Mouse (Mus musculus) neural tube, embryonic 11.5 days (tissue): ENCODE measurements at regions not wholly inside any gene's neighbourhood (a gene's known extent, or its start where the extent isn't known, plus 50 kb on each side); places are given as distances from the start of the nearest gene placed in this dataset.

ENCODE experiments used
- ATAC-seq: fragments of 200-750 bp; cut with Nextera tagmentation; 2 replicates; pipeline ENCODE4 v1.8.0; 2017; ENCODE audit warnings: moderate number of reproducible peaks, mild to moderate bottlenecking, moderate TSS enrichment, moderate library complexity; ENCODE audit not compliant: insufficient read depth, low FRiP score, low TSS enrichment
- DNase-seq: peaks from one replicate; pipeline ENCODE4 v3.0.0-alpha.2; 2015; ENCODE audit warnings: low spot score
- H3K27ac ChIP-seq: fragments of 300-500 bp; sonication (generic); 2 replicates; pipeline ENCODE4 v1.5.1; 2014; ENCODE audit warnings: low read depth, mild to moderate bottlenecking, low read length
- H3K27me3 ChIP-seq: fragments of 300-500 bp; sonication (generic); 2 replicates; pipeline ENCODE4 v1.6.1; 2014; ENCODE audit warnings: mild to moderate bottlenecking, low read length, mixed read lengths; ENCODE audit not compliant: control insufficient read depth, insufficient read depth
- H3K36me3 ChIP-seq: fragments of 300-500 bp; sonication (generic); 2 replicates; pipeline ENCODE4 v1.6.1; 2014; ENCODE audit warnings: mild to moderate bottlenecking, low read length, moderate library complexity, mixed read lengths; ENCODE audit not compliant: control insufficient read depth, insufficient read depth
- H3K4me1 ChIP-seq: fragments of 300-500 bp; sonication (generic); 2 replicates; pipeline ENCODE4 v1.6.1; 2014; ENCODE audit warnings: low read length, mixed read lengths; ENCODE audit not compliant: control insufficient read depth, insufficient read depth
- H3K4me2 ChIP-seq: fragments of 300-500 bp; sonication (generic); 2 replicates; pipeline ENCODE4 v1.6.1; 2014; ENCODE audit warnings: low read depth, mild to moderate bottlenecking, moderate library complexity
- H3K4me3 ChIP-seq: fragments of 300-500 bp; sonication (generic); 2 replicates; pipeline ENCODE4 v1.5.1; 2014; ENCODE audit warnings: low read depth, low read length
- H3K9ac ChIP-seq: fragments of 300-500 bp; sonication (generic); 2 replicates; pipeline ENCODE4 v1.6.1; 2014; ENCODE audit warnings: mild to moderate bottlenecking, low read length
- H3K9me3 ChIP-seq: fragments of 300-500 bp; sonication (generic); 2 replicates; pipeline ENCODE4 v1.6.1; 2016; ENCODE audit warnings: low read length; ENCODE audit not compliant: control insufficient read depth
- WGBS: fragments of 180-500 bp; shearing (Covaris S2); extraction: QIAGEN DNeasy Blood & Tissue Kit; methylation state at CpG from one replicate; pipeline ENCODE4 v1.1.7; 2014; 5-methylcytosine and 5-hydroxymethylcytosine counted together

- Histone ChIP-seq H3K4me3 (no peak overlapping the region), H3K27ac (no peak overlapping the region), H3K36me3 (no peaks in the 10 kb centered on the region), H3K27me3 (no peaks in the 10 kb centered on the region), H3K9ac (no peak overlapping the region), H3K9me3 (no peaks in the 10 kb centered on the region), H3K4me1 (no peaks in the 10 kb centered on the region), H3K4me2 (no peak overlapping the region)
- 58% methylated on average over 3 of the region's 3 CpGs for whole genome bisulfite sequencing
- no peak for ATAC-seq
- no peak for DNase-seq
Observed at GRCm38 (mm10) chr10:104592009-104592603, 398.3 kb downstream of the Gm4340 start.

- Histone ChIP-seq H3K4me2 (no peak overlapping the region), H3K27me3 (no peaks in the 10 kb centered on the region), H3K36me3 (no peaks in the 10 kb centered on the region), H3K4me3 (no peak overlapping the region), H3K9ac (no peak overlapping the region), H3K4me1 (no peaks in the 10 kb centered on the region), H3K27ac (no peak overlapping the region), H3K9me3 (no peaks in the 10 kb centered on the region)
- 93% methylated on average over 5 of the region's 5 CpGs for WGBS
- DNase-seq (no peak), ATAC-seq (no peak)
Observed at GRCm38 (mm10) chr10:104595920-104596319, 402.1 kb downstream of the Gm4340 start.

- no peak overlapping the region for H3K4me2 ChIP-seq
- DNase-seq (no peak), ATAC-seq (no peak)
- H3K9me3 ChIP-seq: no peaks in the 10 kb centered on the region
- no peak overlapping the region for H3K4me3 ChIP-seq
- H3K4me1 ChIP-seq: no peaks in the 10 kb centered on the region
- H3K27ac ChIP-seq: no peak overlapping the region
- 68% methylated on average over 1 of the region's 1 CpGs for WGBS
- H3K27me3 ChIP-seq: no peaks in the 10 kb centered on the region
- H3K36me3 ChIP-seq: no peaks in the 10 kb centered on the region
- no peak overlapping the region for H3K9ac ChIP-seq
Observed at GRCm38 (mm10) chr10:104627629-104628028, 433.8 kb downstream of the Gm4340 start.

- H3K4me1 ChIP-seq: no peaks in the 10 kb centered on the region
- no peak overlapping the region for H3K9ac ChIP-seq
- ATAC-seq (no peak), DNase-seq (no peak)
- no peak overlapping the region for H3K4me2 ChIP-seq
- 86% methylated on average over 8 of the region's 8 CpGs for WGBS
- H3K27me3 ChIP-seq: no peaks in the 10 kb centered on the region
- H3K36me3 ChIP-seq: no peaks in the 10 kb centered on the region
- no peak overlapping the region for H3K27ac ChIP-seq
- no peak overlapping the region for H3K4me3 ChIP-seq
- H3K9me3 ChIP-seq: no peaks in the 10 kb centered on the region
Observed at GRCm38 (mm10) chr10:104651020-104651419, 457.2 kb downstream of the Gm4340 start.

GRCm38 (mm10) chr10:104660298-104660697 lies 466.5 kb downstream of the Gm4340 start:
- H3K4me1 ChIP-seq: no peaks in the 10 kb centered on the region
- H3K4me3 ChIP-seq: no peak overlapping the region
- no peak overlapping the region for H3K27ac ChIP-seq
- no peaks in the 10 kb centered on the region for H3K27me3 ChIP-seq
- DNase-seq: peak; percentile 17
- WGBS: 48% methylated on average over 7 of the region's 7 CpGs
- no peaks in the 10 kb centered on the region for H3K9me3 ChIP-seq
- no peak overlapping the region for H3K9ac ChIP-seq
- H3K4me2 ChIP-seq: no peak overlapping the region
- no peak for ATAC-seq
- H3K36me3 ChIP-seq: no peaks in the 10 kb centered on the region

GRCm38 (mm10) chr10:104661672-104662071 lies 467.8 kb downstream of the Gm4340 start:
- 25% methylated on average over 7 of the region's 7 CpGs for WGBS
- DNase-seq (peak; percentile 53), ATAC-seq (no peak)
- Histone ChIP-seq H3K9me3 (no peaks in the 10 kb centered on the region), H3K36me3 (no peaks in the 10 kb centered on the region), H3K4me3 (no peak overlapping the region), H3K27me3 (no peaks in the 10 kb centered on the region), H3K9ac (no peak overlapping the region), H3K27ac (no peak overlapping the region), H3K4me1 (no peaks in the 10 kb centered on the region), H3K4me2 (no peak overlapping the region)

- Histone ChIP-seq H3K9me3 (no peaks in the 10 kb centered on the region), H3K27ac (no peak overlapping the region), H3K36me3 (no peaks in the 10 kb centered on the region), H3K4me1 (no peaks in the 10 kb centered on the region), H3K27me3 (no peaks in the 10 kb centered on the region), H3K4me2 (no peak overlapping the region), H3K4me3 (no peak overlapping the region), H3K9ac (no peak overlapping the region)
- ATAC-seq (no peak), DNase-seq (no peak)
- 89% methylated on average over 2 of the region's 2 CpGs for WGBS
Observed at GRCm38 (mm10) chr10:104668286-104668685, 474.4 kb downstream of the Gm4340 start.

GRCm38 (mm10) chr10:104684717-104685336 lies 491.0 kb downstream of the Gm4340 start:
- no peak for ATAC-seq
- no peak overlapping the region for H3K4me2 ChIP-seq
- no peak overlapping the region for H3K4me3 ChIP-seq
- no peaks in the 10 kb centered on the region for H3K4me1 ChIP-seq
- no peaks in the 10 kb centered on the region for H3K27me3 ChIP-seq
- no peaks in the 10 kb centered on the region for H3K9me3 ChIP-seq
- H3K9ac ChIP-seq: no peak overlapping the region
- no peak for DNase-seq
- WGBS: 85% methylated on average over 5 of the region's 5 CpGs
- no peaks in the 10 kb centered on the region for H3K36me3 ChIP-seq
- H3K27ac ChIP-seq: no peak overlapping the region

- no peak for DNase-seq
Observed at GRCm38 (mm10) chr10:104685857-104686256, 492.0 kb downstream of the Gm4340 start.

More at GRCm38 (mm10) chr10:104685857-104686256, 492.0 kb downstream of the Gm4340 start:
- Histone ChIP-seq H3K9ac (no peak overlapping the region), H3K4me2 (no peak overlapping the region), H3K9me3 (no peaks in the 10 kb centered on the region), H3K27me3 (no peaks in the 10 kb centered on the region), H3K4me3 (no peak overlapping the region), H3K36me3 (no peaks in the 10 kb centered on the region), H3K4me1 (no peaks in the 10 kb centered on the region), H3K27ac (no peak overlapping the region)
- WGBS: 66% methylated on average over 3 of the region's 3 CpGs
- no peak for ATAC-seq
